Mouse (Mus musculus): ENCODE results near the gene Ccdc60. TPM values are rescaled to one million over a fixed set of nuclear protein-coding genes. Genes with fewer than 3 reads are reported as not detected.
"Not testable (repeated sequence)": the region's sequence is repeated elsewhere in the genome, so short reads cannot be mapped to it uniquely, and the experiment has no call there.

Gene Ccdc60
- polyA plus RNA-seq, 1 experiment: 205 TPM

DNA sequence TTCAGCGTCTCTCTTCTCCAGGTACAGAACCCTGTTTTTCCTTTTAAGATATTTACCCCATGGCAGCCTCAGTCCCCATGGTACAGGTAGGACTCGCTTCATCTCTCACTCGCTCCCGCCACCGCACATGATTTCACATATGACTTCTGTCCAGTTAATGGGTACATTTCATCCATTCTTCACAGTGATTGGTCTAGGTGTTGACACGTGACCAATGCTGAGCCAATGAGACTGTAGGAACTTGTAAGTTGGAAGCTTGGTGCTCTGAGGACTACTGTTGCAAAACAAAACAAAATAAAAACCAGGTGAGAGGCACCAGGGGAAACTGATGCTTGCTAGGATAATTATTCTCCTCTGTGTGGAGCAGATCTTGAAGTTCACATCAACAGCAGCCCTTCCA is 22.9 kb upstream of the Ccdc60 start:
- Histone ChIP-seq H3K36me3 (ENCODE audit: control insufficient read depth, insufficient read depth, low read length) (no peaks in the 10 kb centered on the region), H3K27me3 (ENCODE audit: control insufficient read depth, insufficient read depth, low read length) (no peaks in the 10 kb centered on the region), H3K4me3 (ENCODE audit: control insufficient read depth, low read depth, low read length) (no peak overlapping the region), H3K27ac (ENCODE audit: control insufficient read depth, insufficient read depth, low read depth, low read length) (no peak overlapping the region), H3K4me1 (ENCODE audit: control insufficient read depth, insufficient read depth, low read length) (peaks cover 5% of the 10 kb centered on the region)
- TF ChIP-seq POLR2A (IDR thresholded peaks at IDR 0.05; ENCODE audit: control insufficient read depth, low read depth, low read length) (no peak), CTCF (IDR thresholded peaks at IDR 0.05; ENCODE audit: control insufficient read depth, insufficient read depth, insufficient replicate concordance, low read depth, low read length) (no peak)

DNA sequence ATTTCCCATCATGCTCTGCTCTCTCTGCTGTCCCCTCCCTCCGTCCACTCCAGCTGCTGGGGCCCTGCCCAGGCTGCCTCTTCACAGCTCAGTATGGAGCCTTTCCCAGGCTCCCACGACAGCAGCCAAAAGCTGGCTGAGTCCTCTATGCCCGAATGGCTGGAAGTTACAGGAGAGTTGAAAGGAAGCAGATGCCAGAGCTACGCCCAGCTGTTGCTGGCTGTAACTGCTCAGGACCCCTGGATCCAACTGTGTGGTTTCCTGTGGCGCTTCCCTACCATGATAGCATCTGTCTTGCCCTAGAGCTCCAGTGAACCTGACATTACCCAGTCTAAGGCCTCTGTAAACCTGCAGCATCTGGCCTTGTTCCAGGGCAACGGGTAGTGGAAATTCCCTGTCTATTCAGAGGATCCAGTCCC is 20.6 kb upstream of the Ccdc60 start:
- H3K4me1 ChIP-seq (ENCODE audit: control insufficient read depth, insufficient read depth, low read length): peaks cover 5% of the 10 kb centered on the region
- no peak for TF ChIP-seq CTCF (IDR thresholded peaks at IDR 0.05; ENCODE audit: control insufficient read depth, insufficient read depth, insufficient replicate concordance, low read depth, low read length)
- no peak for TF ChIP-seq POLR2A (IDR thresholded peaks at IDR 0.05; ENCODE audit: control insufficient read depth, low read depth, low read length)
- no peaks in the 10 kb centered on the region for H3K27me3 ChIP-seq (ENCODE audit: control insufficient read depth, insufficient read depth, low read length)
- no peak overlapping the region for H3K4me3 ChIP-seq (ENCODE audit: control insufficient read depth, low read depth, low read length)
- no peaks in the 10 kb centered on the region for H3K36me3 ChIP-seq (ENCODE audit: control insufficient read depth, insufficient read depth, low read length)
- no peak overlapping the region for H3K27ac ChIP-seq (ENCODE audit: control insufficient read depth, insufficient read depth, low read depth, low read length)

DNA sequence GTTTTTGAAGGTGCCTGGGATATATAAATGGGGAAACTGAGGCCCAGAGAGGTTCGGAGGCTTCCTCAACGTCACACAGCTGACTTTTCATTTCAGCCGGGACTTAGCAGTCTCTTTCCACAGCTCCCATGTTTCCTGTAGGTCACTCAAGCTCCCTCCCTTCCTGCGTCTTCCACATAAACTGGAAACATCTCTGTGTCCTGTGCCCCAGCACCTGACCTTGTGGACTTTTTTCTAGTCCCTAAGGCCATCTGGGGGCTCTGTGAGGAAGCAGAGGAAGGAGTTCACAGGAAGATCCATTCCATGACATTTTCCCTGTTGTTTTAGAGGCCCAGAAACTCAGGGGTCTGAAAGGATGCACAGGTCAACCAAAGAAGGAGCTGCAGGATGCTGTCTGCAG is 16.8 kb upstream of the Ccdc60 start:
- TF ChIP-seq POLR2A (IDR thresholded peaks at IDR 0.05; ENCODE audit: control insufficient read depth, low read depth, low read length) (no peak), CTCF (IDR thresholded peaks at IDR 0.05; ENCODE audit: control insufficient read depth, insufficient read depth, insufficient replicate concordance, low read depth, low read length) (no peak)

GRCm38 (mm10) chr5:116305146-116305545 is 16.4 kb upstream of the Ccdc60 start:
- H3K4me3 ChIP-seq (ENCODE audit: control insufficient read depth, low read depth, low read length); H3K27me3 ChIP-seq (ENCODE audit: control insufficient read depth, insufficient read depth, low read length); H3K27ac ChIP-seq (ENCODE audit: control insufficient read depth, insufficient read depth, low read depth, low read length); H3K36me3 ChIP-seq (ENCODE audit: control insufficient read depth, insufficient read depth, low read length); H3K4me1 ChIP-seq (ENCODE audit: control insufficient read depth, insufficient read depth, low read length): not testable (repeated sequence)

More for the DNA sequence above, 16.8 kb upstream of the Ccdc60 start:
- H3K36me3 ChIP-seq (ENCODE audit: control insufficient read depth, insufficient read depth, low read length): no peaks in the 10 kb centered on the region
- H3K4me3 ChIP-seq (ENCODE audit: control insufficient read depth, low read depth, low read length): no peak overlapping the region
- H3K4me1 ChIP-seq (ENCODE audit: control insufficient read depth, insufficient read depth, low read length): peaks cover 5% of the 10 kb centered on the region
- no peaks in the 10 kb centered on the region for H3K27me3 ChIP-seq (ENCODE audit: control insufficient read depth, insufficient read depth, low read length)
- H3K27ac ChIP-seq (ENCODE audit: control insufficient read depth, insufficient read depth, low read depth, low read length): no peak overlapping the region

DNA sequence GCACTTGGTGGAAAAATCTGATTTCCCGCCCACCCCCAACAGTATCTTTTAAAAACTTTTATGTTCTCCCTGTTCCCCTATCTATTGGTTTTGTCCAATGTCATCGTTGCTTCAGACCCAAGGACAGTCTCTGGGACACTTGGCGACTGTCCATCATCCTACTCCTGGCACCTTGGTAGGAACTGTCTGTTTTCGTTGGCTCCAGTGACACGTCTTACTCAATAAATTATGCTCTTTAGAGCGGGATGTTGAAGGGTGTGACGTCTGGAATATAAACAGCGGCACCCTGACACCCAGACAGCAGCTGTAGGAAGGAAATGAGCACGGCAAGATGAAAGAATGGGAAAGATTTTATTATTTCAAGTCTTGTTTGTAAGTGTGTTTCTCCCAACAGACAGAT is 12.2 kb upstream of the Ccdc60 start:
- Histone ChIP-seq H3K27ac (ENCODE audit: control insufficient read depth, insufficient read depth, low read depth, low read length) (no peak overlapping the region), H3K4me3 (ENCODE audit: control insufficient read depth, low read depth, low read length) (no peak overlapping the region), H3K27me3 (ENCODE audit: control insufficient read depth, insufficient read depth, low read length) (no peaks in the 10 kb centered on the region), H3K4me1 (ENCODE audit: control insufficient read depth, insufficient read depth, low read length) (no peaks in the 10 kb centered on the region), H3K36me3 (ENCODE audit: control insufficient read depth, insufficient read depth, low read length) (no peaks in the 10 kb centered on the region)
- TF ChIP-seq POLR2A (IDR thresholded peaks at IDR 0.05; ENCODE audit: control insufficient read depth, low read depth, low read length) (no peak), CTCF (IDR thresholded peaks at IDR 0.05; ENCODE audit: control insufficient read depth, insufficient read depth, insufficient replicate concordance, low read depth, low read length) (no peak)

- no peak overlapping the region for H3K4me3 ChIP-seq (ENCODE audit: control insufficient read depth, low read depth, low read length)
- peaks cover 22% of the 10 kb centered on the region for H3K4me1 ChIP-seq (ENCODE audit: control insufficient read depth, insufficient read depth, low read length)
- no peak overlapping the region for H3K27ac ChIP-seq (ENCODE audit: control insufficient read depth, insufficient read depth, low read depth, low read length)
- TF ChIP-seq CTCF (IDR thresholded peaks at IDR 0.05; ENCODE audit: control insufficient read depth, insufficient read depth, insufficient replicate concordance, low read depth, low read length): no peak
- no peak for TF ChIP-seq POLR2A (IDR thresholded peaks at IDR 0.05; ENCODE audit: control insufficient read depth, low read depth, low read length)
- no peaks in the 10 kb centered on the region for H3K27me3 ChIP-seq (ENCODE audit: control insufficient read depth, insufficient read depth, low read length)
- H3K36me3 ChIP-seq (ENCODE audit: control insufficient read depth, insufficient read depth, low read length): no peaks in the 10 kb centered on the region
Measured at GRCm38 (mm10) chr5:116293501-116293900, 4.7 kb upstream of the Ccdc60 start.

DNA sequence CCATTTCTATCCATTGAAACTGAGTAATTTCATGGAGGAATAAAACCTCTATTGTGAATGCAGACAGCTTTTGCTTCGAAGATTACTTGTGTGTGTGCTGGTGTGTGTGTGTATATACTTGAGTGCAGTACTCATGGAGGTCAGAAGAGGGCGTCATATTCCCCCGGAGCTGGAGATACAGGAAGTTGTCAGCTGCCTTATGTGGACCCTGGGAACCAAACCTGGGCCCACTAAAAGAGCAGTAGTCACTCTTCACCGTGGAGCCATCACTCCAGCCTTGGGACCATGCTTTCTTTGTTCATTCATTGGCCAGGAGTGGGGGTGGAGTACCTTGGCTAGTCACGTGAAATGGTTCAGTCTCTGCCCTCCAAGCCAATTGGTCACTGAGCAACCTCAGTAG is 1.8 kb upstream of the Ccdc60 start:
- H3K36me3 ChIP-seq (ENCODE audit: control insufficient read depth, insufficient read depth, low read length): no peaks in the 10 kb centered on the region
- H3K4me3 ChIP-seq (ENCODE audit: control insufficient read depth, low read depth, low read length): peak overlapping the region; percentile 55
- peaks cover 33% of the 10 kb centered on the region for H3K4me1 ChIP-seq (ENCODE audit: control insufficient read depth, insufficient read depth, low read length)
- no peak overlapping the region for H3K27ac ChIP-seq (ENCODE audit: control insufficient read depth, insufficient read depth, low read depth, low read length)
- TF ChIP-seq POLR2A (IDR thresholded peaks at IDR 0.05; ENCODE audit: control insufficient read depth, low read depth, low read length) (no peak), CTCF (IDR thresholded peaks at IDR 0.05; ENCODE audit: control insufficient read depth, insufficient read depth, insufficient replicate concordance, low read depth, low read length) (no peak)
- H3K27me3 ChIP-seq (ENCODE audit: control insufficient read depth, insufficient read depth, low read length): no peaks in the 10 kb centered on the region

DNA sequence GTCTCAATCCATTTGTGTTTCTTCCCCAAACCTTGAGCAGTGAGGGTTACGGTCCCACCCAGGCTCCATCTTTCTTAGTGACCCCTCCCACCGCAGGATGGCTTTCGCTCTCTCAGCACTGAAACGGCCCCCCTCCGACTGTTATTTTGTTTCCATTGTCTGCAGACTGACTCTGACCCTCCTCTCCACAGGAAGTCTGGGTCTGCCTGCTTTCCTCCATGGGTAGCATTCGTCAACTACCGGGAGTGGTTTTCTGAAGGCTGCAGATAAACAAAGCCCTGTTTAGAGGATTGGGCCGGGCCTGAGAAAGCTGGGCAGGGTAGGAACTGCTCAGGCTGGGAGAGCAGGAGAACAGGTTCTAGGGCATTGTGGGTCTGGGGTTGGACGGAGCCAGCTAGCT is 1.1 kb upstream of the Ccdc60 start:
- peak overlapping the region; percentile 89 for H3K4me3 ChIP-seq (ENCODE audit: control insufficient read depth, low read depth, low read length)
- peaks cover 33% of the 10 kb centered on the region for H3K4me1 ChIP-seq (ENCODE audit: control insufficient read depth, insufficient read depth, low read length)
- H3K36me3 ChIP-seq (ENCODE audit: control insufficient read depth, insufficient read depth, low read length): no peaks in the 10 kb centered on the region
- no peaks in the 10 kb centered on the region for H3K27me3 ChIP-seq (ENCODE audit: control insufficient read depth, insufficient read depth, low read length)
- TF ChIP-seq POLR2A (IDR thresholded peaks at IDR 0.05; ENCODE audit: control insufficient read depth, low read depth, low read length) (no peak), CTCF (IDR thresholded peaks at IDR 0.05; ENCODE audit: control insufficient read depth, insufficient read depth, insufficient replicate concordance, low read depth, low read length) (no peak)
- no peak overlapping the region for H3K27ac ChIP-seq (ENCODE audit: control insufficient read depth, insufficient read depth, low read depth, low read length)

All from testis, adult 2 months (tissue).